Mouse (Mus musculus): ENCODE results near the gene Dedd2. TPM values are rescaled to one million over a fixed set of nuclear protein-coding genes. Genes with fewer than 3 reads are reported as not detected.

Dedd2 gene
- total and polyA plus RNA-seq, 3 experiments, result 10.6 to 13.9 (median 11.7) TPM

GRCm38 (mm10) chr7:25219416-25219750 lies 1.0 kb downstream of the Dedd2 start:
- Histone ChIP-seq H3K4me1 (ENCODE audit: control insufficient read depth in 1 of 2, insufficient read depth in 2 of 2) (peaks cover 3 to 41% of the 10 kb centered on the region in 2 experiments; a peak in 3 of 4 replicates), H3K27me3 (replicated peaks) (no peaks in the 10 kb centered on the region), H3K4me2 (ENCODE audit: insufficient read depth, low read depth, poor library complexity, severe bottlenecking) (peak overlapping the region; percentile 76), H3K9me3 (replicated peaks; ENCODE audit: low read length) (no peaks in the 10 kb centered on the region), H3K79me2 (replicated peaks; ENCODE audit: control insufficient read depth, extremely low read depth, insufficient read depth, poor library complexity, severe bottlenecking) (peaks cover 9% of the 10 kb centered on the region), H3K9ac (ENCODE audit: insufficient read depth, low read depth) (peak overlapping the region; percentile 58), H3K27ac (ENCODE audit: insufficient read depth, low read depth) (no peak overlapping the region), H3K4me3 (replicated peaks in 1 of 3; ENCODE audit: low read depth in 2 of 3, low read length in 2 of 3, poor library complexity in 1 of 3) (peak overlapping the region; percentile 73 to 86 (median 86)), H3K36me3 (replicated peaks in 1 of 2; ENCODE audit: control insufficient read depth in 1 of 2, insufficient read depth in 1 of 2, low read length in 1 of 2) (peaks cover 16 to 38% of the 10 kb centered on the region in 2 experiments)
- DNase-seq (ENCODE audit: extremely low read depth), result no peak
- in situ Hi-C loops (cut with MboI; ENCODE audit: low pct_ligation_motif_present, low pct_unique_long_range_greater_than_20kb, low sequenced_read_pairs) (no loop called here), dilution Hi-C loops (cut with MboI; ENCODE audit: extremely low pct_ligation_motif_present, extremely low pct_unique_long_range_greater_than_20kb, low sequenced_read_pairs) (no loop called here)
- TF ChIP-seq SIN3A (IDR thresholded peaks at IDR 0.05; ENCODE audit: low read length) (0 out of 2 replicates have a peak, but pooled peaks have one; percentile 19), IRF4 (IDR thresholded peaks at IDR 0.05; ENCODE audit: low read depth, low read length) (no peak)

DNA sequence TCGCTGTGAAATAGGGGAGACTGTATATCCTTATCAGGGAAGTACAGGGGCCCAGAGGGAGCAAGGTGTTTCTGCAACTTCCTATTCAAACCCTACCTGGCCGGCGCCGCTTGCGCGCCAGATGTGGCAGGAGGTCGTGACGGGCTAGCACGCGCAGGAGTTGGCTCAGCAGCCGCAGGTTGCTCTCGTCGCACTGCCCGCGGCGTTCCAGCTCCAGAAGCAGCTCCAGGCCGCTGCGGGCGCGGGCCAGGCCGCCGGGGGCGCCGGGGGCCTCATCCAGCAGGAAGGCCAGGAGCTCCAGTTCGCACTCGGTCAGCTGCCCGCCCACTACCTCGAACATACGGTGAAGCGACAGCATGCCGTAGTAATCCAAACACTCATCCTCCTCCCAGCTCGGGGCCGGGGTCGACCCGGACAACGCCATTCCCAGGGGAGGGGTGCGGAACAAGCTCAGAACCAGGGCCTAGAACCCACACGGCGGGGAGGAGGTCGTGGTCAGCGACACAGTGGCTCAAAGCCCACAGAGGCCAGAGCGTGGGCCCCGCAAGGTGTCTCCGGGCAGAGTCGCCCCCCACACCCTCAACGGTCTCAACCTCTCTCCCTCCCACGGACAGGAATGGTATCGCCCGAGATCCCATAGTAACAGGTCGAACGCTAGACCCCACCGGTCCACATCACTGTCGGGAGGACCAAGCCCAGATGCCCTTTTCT lies 1.6 kb downstream of the Dedd2 start:
- DNase-seq (ENCODE audit: extremely low read depth), result peak; percentile 53
- H3K27me3 ChIP-seq (replicated peaks), result no peaks in the 10 kb centered on the region
- peaks cover 3 to 41% of the 10 kb centered on the region in 2 experiments; a peak in 3 of 4 replicates for H3K4me1 ChIP-seq (ENCODE audit: control insufficient read depth in 1 of 2, insufficient read depth in 2 of 2)
- in situ Hi-C loops (cut with MboI; ENCODE audit: low pct_ligation_motif_present, low pct_unique_long_range_greater_than_20kb, low sequenced_read_pairs), result no loop called here
- H3K79me2 ChIP-seq (replicated peaks; ENCODE audit: control insufficient read depth, extremely low read depth, insufficient read depth, poor library complexity, severe bottlenecking), result peaks cover 9% of the 10 kb centered on the region
- TF ChIP-seq NRF1 (IDR thresholded peaks at IDR 0.05; ENCODE audit: low read depth, low read length) (peak; percentile 3; the same call in 1 of the 2 replicates), SMC3 (IDR thresholded peaks at IDR 0.05; ENCODE audit: low read depth, low read length) (no peak), POLR2A (IDR thresholded peaks at IDR 0.05; ENCODE audit: low read depth, low read length) (0 out of 2 replicates have a peak, but pooled peaks have one; percentile 19), MAFK (IDR thresholded peaks at IDR 0.05; ENCODE audit: insufficient replicate concordance, low read length) (no peak), ELF1 (IDR thresholded peaks at IDR 0.05; ENCODE audit: low read depth, low read length) (peak; percentile 32; the same call in 1 of the 2 replicates), SIN3A (IDR thresholded peaks at IDR 0.05; ENCODE audit: low read length) (0 out of 2 replicates have a peak, but pooled peaks have one; percentile 16), GABPA (IDR thresholded peaks at IDR 0.05; ENCODE audit: insufficient replicate concordance, low read depth, low read length) (no peak), ZKSCAN1 (IDR thresholded peaks at IDR 0.05; ENCODE audit: borderline replicate concordance, low read depth, low read length) (no peak), CHD1 (IDR thresholded peaks at IDR 0.05; ENCODE audit: low read depth, low read length) (peak; percentile 99)
- H3K27ac ChIP-seq (ENCODE audit: insufficient read depth, low read depth), result 0 out of 2 replicates have a peak overlapping the region, but pooled peaks have one; percentile 8
- peak overlapping the region; percentile 73 to 86 (median 86) for H3K4me3 ChIP-seq (replicated peaks in 1 of 3; ENCODE audit: low read depth in 2 of 3, low read length in 2 of 3, poor library complexity in 1 of 3)
- peak overlapping the region; percentile 76 for H3K4me2 ChIP-seq (ENCODE audit: insufficient read depth, low read depth, poor library complexity, severe bottlenecking)
- peak overlapping the region; percentile 58 for H3K9ac ChIP-seq (ENCODE audit: insufficient read depth, low read depth)
- H3K9me3 ChIP-seq (replicated peaks; ENCODE audit: low read length), result no peaks in the 10 kb centered on the region
- H3K36me3 ChIP-seq (replicated peaks in 1 of 2; ENCODE audit: control insufficient read depth in 1 of 2, insufficient read depth in 1 of 2, low read length in 1 of 2), result peaks cover 10 to 35% of the 10 kb centered on the region in 2 experiments
- dilution Hi-C loops (cut with MboI; ENCODE audit: extremely low pct_ligation_motif_present, extremely low pct_unique_long_range_greater_than_20kb, low sequenced_read_pairs), result no loop called here
